Mouse (Mus musculus) heart, embryonic 15.5 days (tissue): Measurements from ENCODE around the gene Ubl4b. TPM values are rescaled to one million over a fixed set of nuclear protein-coding genes. Genes with fewer than 3 reads are reported as not detected.
A peak's percentile ranks its signal among the peaks of the same experiment; 100 is the strongest.

Experiments used
- ATAC-seq: fragments of 200-750 bp; cut with Nextera tagmentation; replicated peaks from 2 replicates; pipeline ENCODE4 v1.8.0; 2017; ENCODE audit warnings: low read depth, moderate TSS enrichment; ENCODE audit not compliant: insufficient number of reproducible peaks, insufficient read depth, low FRiP score
- H3K27ac ChIP-seq: fragments of 300-500 bp; sonication (generic); 2 replicates; pipeline ENCODE4 v1.5.1; 2015; ENCODE audit warnings: mild to moderate bottlenecking, inconsistent platforms
- H3K27me3 ChIP-seq: fragments of 300-500 bp; sonication (generic); 2 replicates; pipeline ENCODE4 v1.6.1; 2015; ENCODE audit warnings: inconsistent platforms
- H3K36me3 ChIP-seq: fragments of 300-500 bp; sonication (generic); 2 replicates; pipeline ENCODE4 v1.6.1; 2015; ENCODE audit warnings: mild to moderate bottlenecking, inconsistent platforms
- H3K4me1 ChIP-seq: fragments of 300-500 bp; sonication (generic); replicated peaks from 2 replicates; pipeline ENCODE4 v1.6.1; 2015; ENCODE audit warnings: inconsistent platforms
- H3K4me2 ChIP-seq: fragments of 300-500 bp; sonication (generic); 2 replicates; pipeline ENCODE4 v1.6.1; 2015; ENCODE audit warnings: inconsistent platforms, mild to moderate bottlenecking, moderate library complexity
- H3K4me3 ChIP-seq: fragments of 300-500 bp; sonication (generic); 2 replicates; pipeline ENCODE4 v1.5.1; 2015; ENCODE audit warnings: mild to moderate bottlenecking, inconsistent platforms
- H3K9ac ChIP-seq: fragments of 300-500 bp; sonication (generic); 2 replicates; pipeline ENCODE4 v1.6.1; 2015; ENCODE audit warnings: mild to moderate bottlenecking, inconsistent platforms
- H3K9me3 ChIP-seq: fragments of 300-500 bp; sonication (generic); replicated peaks from 2 replicates; pipeline ENCODE4 v1.6.1; 2016; ENCODE audit warnings: inconsistent platforms
- WGBS: fragments of 180-500 bp; shearing (Covaris S2); methylation state at CpG from one replicate; pipeline ENCODE4 v1.1.7; 2015; ENCODE audit warnings: mixed read lengths; 5-methylcytosine and 5-hydroxymethylcytosine counted together
- polyA plus RNA-seq: library from polyadenylated mRNA; unstranded; fragments of >200 nt; fragmentation: Nextera tagmentation; extraction: Ambion mirVana; gene quantifications from 2 replicates; pipeline ENCODE4 v1.2.1, GENCODE M21; 2015

Gene Ubl4b
- polyA plus RNA-seq, 1 experiment from 2014 or later: not detected

GRCm38 (mm10) chr3:107583893-107584292, 29.0 kb upstream of the Ubl4b start:
- no peaks in the 10 kb centered on the region for H3K9me3 ChIP-seq
- H3K27ac ChIP-seq: no peak overlapping the region
- no peak overlapping the region for H3K4me2 ChIP-seq
- no peak overlapping the region for H3K9ac ChIP-seq
- no peaks in the 10 kb centered on the region for H3K36me3 ChIP-seq
- no peak overlapping the region for H3K4me3 ChIP-seq
- WGBS: 33% methylated on average over 1 of the region's 1 CpGs
- peaks cover 96% of the 10 kb centered on the region for H3K27me3 ChIP-seq
- H3K4me1 ChIP-seq: peaks cover 15% of the 10 kb centered on the region
- ATAC-seq: no peak

GRCm38 (mm10) chr3:107582875-107583767, 28.2 kb upstream of the Ubl4b start:
- Histone ChIP-seq H3K4me1 (peaks cover 15% of the 10 kb centered on the region), H3K4me2 (peak overlapping the region; percentile 81), H3K4me3 (peak overlapping the region; percentile 47), H3K27ac (no peak overlapping the region), H3K9me3 (no peaks in the 10 kb centered on the region), H3K36me3 (no peaks in the 10 kb centered on the region), H3K9ac (peak overlapping the region; percentile 29), H3K27me3 (peaks cover 96% of the 10 kb centered on the region)
- 2% methylated on average over 65 of the region's 65 CpGs for WGBS
- ATAC-seq: no peak

GRCm38 (mm10) chr3:107582130-107582874, 27.4 kb upstream of the Ubl4b start:
- WGBS: 4% methylated on average over 18 of the region's 18 CpGs
- Histone ChIP-seq H3K27me3 (peaks cover 89% of the 10 kb centered on the region), H3K4me2 (peak overlapping the region; percentile 81), H3K9ac (peak overlapping the region; percentile 29; the same call in 1 of the 2 replicates), H3K4me3 (peak overlapping the region; percentile 47), H3K27ac (no peak overlapping the region), H3K4me1 (peaks cover 15% of the 10 kb centered on the region), H3K9me3 (no peaks in the 10 kb centered on the region), H3K36me3 (no peaks in the 10 kb centered on the region)
- no peak for ATAC-seq

GRCm38 (mm10) chr3:107581103-107582010, 26.5 kb upstream of the Ubl4b start:
- Histone ChIP-seq H3K4me1 (peaks cover 12% of the 10 kb centered on the region), H3K9ac (no peak overlapping the region), H3K9me3 (no peaks in the 10 kb centered on the region), H3K4me3 (no peak overlapping the region), H3K4me2 (no peak overlapping the region), H3K27ac (no peak overlapping the region), H3K36me3 (no peaks in the 10 kb centered on the region), H3K27me3 (peaks cover 79% of the 10 kb centered on the region)
- 18% methylated on average over 15 of the region's 15 CpGs for WGBS
- no peak for ATAC-seq

- Histone ChIP-seq H3K4me3 (no peak overlapping the region), H3K4me1 (peaks cover 12% of the 10 kb centered on the region), H3K9ac (no peak overlapping the region), H3K36me3 (no peaks in the 10 kb centered on the region), H3K27me3 (peaks cover 60% of the 10 kb centered on the region), H3K4me2 (no peak overlapping the region), H3K9me3 (no peaks in the 10 kb centered on the region), H3K27ac (no peak overlapping the region)
- no peak for ATAC-seq
- 7% methylated on average over 4 of the region's 4 CpGs for WGBS
Observed at GRCm38 (mm10) chr3:107579466-107579865, 24.6 kb upstream of the Ubl4b start.

- H3K9me3 ChIP-seq: no peaks in the 10 kb centered on the region
- peaks cover 44% of the 10 kb centered on the region for H3K27me3 ChIP-seq
- H3K4me2 ChIP-seq: no peak overlapping the region
- no peak for ATAC-seq
- 38% methylated on average over 3 of the region's 3 CpGs for WGBS
- no peak overlapping the region for H3K4me3 ChIP-seq
- no peak overlapping the region for H3K27ac ChIP-seq
- H3K36me3 ChIP-seq: no peaks in the 10 kb centered on the region
- no peak overlapping the region for H3K9ac ChIP-seq
- peaks cover 6% of the 10 kb centered on the region for H3K4me1 ChIP-seq
Observed at GRCm38 (mm10) chr3:107577810-107578390, 23.0 kb upstream of the Ubl4b start.

GRCm38 (mm10) chr3:107576807-107577206, 21.9 kb upstream of the Ubl4b start:
- H3K4me2 ChIP-seq: no peak overlapping the region
- peaks cover 35% of the 10 kb centered on the region for H3K27me3 ChIP-seq
- H3K36me3 ChIP-seq: no peaks in the 10 kb centered on the region
- WGBS: 80% methylated on average over 3 of the region's 3 CpGs
- no peaks in the 10 kb centered on the region for H3K9me3 ChIP-seq
- H3K4me1 ChIP-seq: no peaks in the 10 kb centered on the region
- no peak overlapping the region for H3K4me3 ChIP-seq
- no peak overlapping the region for H3K9ac ChIP-seq
- H3K27ac ChIP-seq: no peak overlapping the region
- no peak for ATAC-seq

GRCm38 (mm10) chr3:107571205-107571604, 16.3 kb upstream of the Ubl4b start:
- WGBS: 46% methylated on average over 2 of the region's 2 CpGs
- H3K4me2 ChIP-seq: no peak overlapping the region

GRCm38 (mm10) chr3:107568721-107569120, 13.8 kb upstream of the Ubl4b start:
- 15% methylated on average over 4 of the region's 4 CpGs for WGBS
- Histone ChIP-seq H3K9me3 (no peaks in the 10 kb centered on the region), H3K36me3 (no peaks in the 10 kb centered on the region), H3K27me3 (peaks cover 6% of the 10 kb centered on the region; the same call in 1 of the 2 replicates), H3K4me1 (peaks cover 49% of the 10 kb centered on the region), H3K9ac (no peak overlapping the region), H3K4me3 (no peak overlapping the region), H3K27ac (peak overlapping the region; percentile 67), H3K4me2 (no peak overlapping the region)
- peak; percentile 77 for ATAC-seq

More at GRCm38 (mm10) chr3:107571205-107571604, 16.3 kb upstream of the Ubl4b start:
- peaks cover 32% of the 10 kb centered on the region for H3K4me1 ChIP-seq
- H3K27ac ChIP-seq: no peak overlapping the region
- no peak overlapping the region for H3K9ac ChIP-seq
- no peak for ATAC-seq
- peaks cover 6% of the 10 kb centered on the region; the same call in 1 of the 2 replicates for H3K27me3 ChIP-seq
- no peaks in the 10 kb centered on the region for H3K9me3 ChIP-seq
- H3K4me3 ChIP-seq: no peak overlapping the region
- H3K36me3 ChIP-seq: no peaks in the 10 kb centered on the region

GRCm38 (mm10) chr3:107567766-107568165, 12.9 kb upstream of the Ubl4b start:
- Histone ChIP-seq H3K9me3 (no peaks in the 10 kb centered on the region), H3K36me3 (no peaks in the 10 kb centered on the region), H3K4me3 (no peak overlapping the region), H3K27me3 (peaks cover 6% of the 10 kb centered on the region; the same call in 1 of the 2 replicates), H3K27ac (no peak overlapping the region), H3K9ac (no peak overlapping the region), H3K4me2 (no peak overlapping the region), H3K4me1 (peaks cover 56% of the 10 kb centered on the region)
- 73% methylated on average over 7 of the region's 7 CpGs for WGBS
- ATAC-seq: no peak
